Comparison of ENCODE assay signal across 11 mouse cellular contexts in the genomic region with DNA sequence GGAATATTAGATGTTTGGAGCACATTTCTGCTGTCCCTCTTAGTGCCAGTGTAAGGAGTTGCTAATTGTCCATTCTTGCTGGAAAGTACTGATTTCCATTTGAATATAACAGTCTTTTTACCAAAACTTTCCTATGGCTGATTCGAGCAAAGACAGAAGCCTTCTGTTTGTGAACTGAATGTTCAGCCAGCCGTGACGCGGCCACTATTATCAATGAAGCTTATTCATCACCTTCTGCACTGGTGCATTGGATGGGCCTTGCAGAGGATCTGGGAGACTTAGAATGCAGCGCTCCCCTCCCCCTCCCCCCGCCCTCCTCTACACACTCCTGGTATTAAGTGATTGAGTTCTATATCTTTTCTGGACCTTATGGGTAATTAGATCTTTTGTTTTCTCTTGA. TPM values are rescaled to one million over a fixed set of nuclear protein-coding genes. Genes with fewer than 3 reads are reported as not detected.
DNase-seq lines count a peak whose midpoint lies in the region; ATAC-seq and TF ChIP-seq lines count a peak whose summit lies in the region.
"Had no signal": no experiment of that assay in that cellular context is flagged by ENCODE, and none has a peak within 500 bp of the region (broad histone marks: within the 10 kb centered on the region; RNA-seq: fewer than 3 reads in every experiment).

No protein-coding gene starts in this region.

- no peak overlapping the region for H3K9ac ChIP-seq in kidney, embryonic 16.5 days (replicated peaks; ENCODE audit: low read length)
- no peak overlapping the region for H3K9ac ChIP-seq in hindbrain, embryonic 14.5 days
- H3K9ac ChIP-seq in heart, adult 2 months (ENCODE audit: low read depth, low read length), result no peak overlapping the region
- no peak overlapping the region for H3K9ac ChIP-seq in intestine, postnatal 0 days (ENCODE audit: low read depth, low read length)
- H3K9ac ChIP-seq: liver, embryonic 15.5 days had no signal

- WGBS in kidney, adult 2 months, result 56% methylated on average over 6 of the region's 6 CpGs
- 76% methylated on average over 6 of the region's 6 CpGs for WGBS in kidney, embryonic 16.5 days
- WGBS in hindbrain, embryonic 14.5 days, result 14% methylated on average over 6 of the region's 6 CpGs
- 33% methylated on average over 6 of the region's 6 CpGs for WGBS in midbrain, embryonic 10.5 days
- 63% methylated on average over 6 of the region's 6 CpGs for WGBS in heart, adult 2 months
- 75% methylated on average over 6 of the region's 6 CpGs for WGBS in intestine, postnatal 0 days

- no peak for TF ChIP-seq POLR2A in kidney, adult 2 months (IDR thresholded peaks at IDR 0.05; ENCODE audit: low read depth, low read length)
- no peak for TF ChIP-seq POLR2A in heart, adult 2 months (IDR thresholded peaks at IDR 0.05; ENCODE audit: insufficient read depth, low read depth, low read length)

- no peak overlapping the region for H3K4me2 ChIP-seq in kidney, embryonic 16.5 days (replicated peaks; ENCODE audit: low read depth, low read length)
- H3K4me2 ChIP-seq in hindbrain, embryonic 14.5 days (replicated peaks), result no peak overlapping the region
- no peak overlapping the region for H3K4me2 ChIP-seq in intestine, postnatal 0 days (replicated peaks; ENCODE audit: low read depth)
- H3K4me2 ChIP-seq: liver, embryonic 15.5 days had no signal

- no peak overlapping the region for H3K4me3 ChIP-seq in kidney, adult 2 months (ENCODE audit: insufficient read depth, low read depth, low read length)
- H3K4me3 ChIP-seq in kidney, embryonic 16.5 days (ENCODE audit: low read length), result no peak overlapping the region
- no peak overlapping the region for H3K4me3 ChIP-seq in hindbrain, embryonic 14.5 days (replicated peaks; ENCODE audit: low read length)
- no peak overlapping the region for H3K4me3 ChIP-seq in midbrain, embryonic 10.5 days
- no peak overlapping the region for H3K4me3 ChIP-seq in heart, adult 2 months
- H3K4me3 ChIP-seq in intestine, postnatal 0 days (ENCODE audit: low read depth, low read length), result no peak overlapping the region
- H3K4me3 ChIP-seq in gastrocnemius, adult 2 months, result no peak overlapping the region
- H3K4me3 ChIP-seq: liver, embryonic 15.5 days had no signal

- TF ChIP-seq EP300 in heart, adult 2 months (IDR thresholded peaks at IDR 0.05; ENCODE audit: insufficient read depth, low read depth, low read length), result no peak

- intact Hi-C loops in heart, adult 2 months (cut with DNase I), result no loop called here
- intact Hi-C loops in gastrocnemius, adult 2 months (cut with DNase I), result no loop called here

- H3K4me1 ChIP-seq in kidney, adult 2 months (ENCODE audit: control insufficient read depth, insufficient read depth, low read length), result peaks cover 18% of the 10 kb centered on the region; the same call in 1 of the 2 replicates
- peaks cover 4% of the 10 kb centered on the region; the same call in 1 of the 2 replicates for H3K4me1 ChIP-seq in kidney, embryonic 16.5 days (ENCODE audit: insufficient read depth, low read length)
- peaks cover 16% of the 10 kb centered on the region; the same call in 1 of the 2 replicates for H3K4me1 ChIP-seq in hindbrain, embryonic 14.5 days (replicated peaks; ENCODE audit: control insufficient read depth, insufficient read depth, low read length)
- H3K4me1 ChIP-seq in midbrain, embryonic 10.5 days, result peaks cover 58% of the 10 kb centered on the region
- H3K4me1 ChIP-seq in heart, adult 2 months (ENCODE audit: control insufficient read depth, insufficient read depth, low read length), result no peaks in the 10 kb centered on the region
- no peaks in the 10 kb centered on the region for H3K4me1 ChIP-seq in intestine, postnatal 0 days (replicated peaks; ENCODE audit: control insufficient read depth, insufficient read depth, low read length)
- H3K4me1 ChIP-seq: liver, embryonic 15.5 days had no signal

- no peak for ATAC-seq in kidney, embryonic 16.5 days (ENCODE audit: low FRiP score, low TSS enrichment)
- ATAC-seq in hindbrain, embryonic 14.5 days (ENCODE audit: low FRiP score), result peak; percentile 79
- ATAC-seq in intestine, postnatal 0 days, result no peak
- ATAC-seq: activated CD4-positive, CD25-positive, alpha-beta regulatory T cell, adult 4 months; inflammation-experienced regulatory T-cells, adult 6 months had no signal

- no peaks in the 10 kb centered on the region for H3K27me3 ChIP-seq in kidney, adult 2 months (replicated peaks; ENCODE audit: control insufficient read depth, insufficient read depth, low read length)
- no peaks in the 10 kb centered on the region for H3K27me3 ChIP-seq in kidney, embryonic 16.5 days (ENCODE audit: insufficient read depth, low read length)
- no peaks in the 10 kb centered on the region for H3K27me3 ChIP-seq in hindbrain, embryonic 14.5 days (ENCODE audit: control insufficient read depth, insufficient read depth, low read length)
- H3K27me3 ChIP-seq in midbrain, embryonic 10.5 days (ENCODE audit: low read depth, poor library complexity, severe bottlenecking), result no peaks in the 10 kb centered on the region
- H3K27me3 ChIP-seq in heart, adult 2 months (ENCODE audit: control insufficient read depth, insufficient read depth, low read length), result no peaks in the 10 kb centered on the region
- no peaks in the 10 kb centered on the region for H3K27me3 ChIP-seq in intestine, postnatal 0 days (replicated peaks; ENCODE audit: control insufficient read depth, insufficient read depth, low read length)
- H3K27me3 ChIP-seq: liver, embryonic 15.5 days had no signal

- DNase-seq in kidney, adult 2 months, result peak; percentile 43
- no peak for DNase-seq in hindbrain, embryonic 14.5 days (ENCODE audit: low spot score)
- DNase-seq in midbrain, embryonic 10.5 days (ENCODE audit: low spot score), result peak; percentile 55
- peak; percentile 53 for DNase-seq in right cerebral cortex, postnatal 4 days
- no peak for DNase-seq in heart, adult 2 months
- no peak for DNase-seq in gastrocnemius, adult 2 months

- no peak overlapping the region for H3K27ac ChIP-seq in kidney, adult 2 months (ENCODE audit: insufficient read depth, low read depth, low read length)
- no peak overlapping the region for H3K27ac ChIP-seq in kidney, embryonic 16.5 days (ENCODE audit: low read length)
- H3K27ac ChIP-seq in hindbrain, embryonic 14.5 days, result peak overlapping the region; percentile 71
- peak overlapping the region; percentile 73 for H3K27ac ChIP-seq in midbrain, embryonic 10.5 days (replicated peaks)
- no peak overlapping the region for H3K27ac ChIP-seq in heart, adult 2 months
- H3K27ac ChIP-seq in intestine, postnatal 0 days (ENCODE audit: low read depth, low read length), result no peak overlapping the region
- H3K27ac ChIP-seq in gastrocnemius, adult 2 months, result no peak overlapping the region
- H3K27ac ChIP-seq: liver, embryonic 15.5 days had no signal

- 0 out of 2 replicates have a peak, but pooled peaks cover 3% of the 10 kb centered on the region for H3K9me3 ChIP-seq in kidney, embryonic 16.5 days (ENCODE audit: low read length)
- peaks cover 4% of the 10 kb centered on the region; the same call in 1 of the 2 replicates for H3K9me3 ChIP-seq in hindbrain, embryonic 14.5 days (ENCODE audit: control insufficient read depth, low read length)
- H3K9me3 ChIP-seq in midbrain, embryonic 10.5 days (replicated peaks), result no peaks in the 10 kb centered on the region; the same call in 1 of the 2 replicates
- no peaks in the 10 kb centered on the region for H3K9me3 ChIP-seq in intestine, postnatal 0 days (ENCODE audit: control insufficient read depth)
- H3K9me3 ChIP-seq: liver, embryonic 15.5 days had no signal

- H3K36me3 ChIP-seq in kidney, adult 2 months (ENCODE audit: control insufficient read depth, insufficient read depth, low read length), result no peaks in the 10 kb centered on the region
- no peaks in the 10 kb centered on the region for H3K36me3 ChIP-seq in kidney, embryonic 16.5 days (ENCODE audit: insufficient read depth, low read length)
- H3K36me3 ChIP-seq in hindbrain, embryonic 14.5 days (replicated peaks; ENCODE audit: control insufficient read depth, insufficient read depth), result no peaks in the 10 kb centered on the region
- no peaks in the 10 kb centered on the region for H3K36me3 ChIP-seq in midbrain, embryonic 10.5 days
- no peaks in the 10 kb centered on the region for H3K36me3 ChIP-seq in heart, adult 2 months (ENCODE audit: control insufficient read depth, insufficient read depth, low read length)
- H3K36me3 ChIP-seq in intestine, postnatal 0 days (ENCODE audit: control insufficient read depth, insufficient read depth), result no peaks in the 10 kb centered on the region
- H3K36me3 ChIP-seq: liver, embryonic 15.5 days had no signal

- no peak for TF ChIP-seq CTCF in kidney, adult 2 months (conservative IDR thresholded peaks at IDR 0.05; ENCODE audit: insufficient read depth, insufficient read length, low read depth, low read length)
- no peak for TF ChIP-seq CTCF in heart, adult 2 months (IDR thresholded peaks at IDR 0.05)
- no peak for TF ChIP-seq CTCF in intestine, postnatal 0 days (IDR thresholded peaks at IDR 0.05; ENCODE audit: low read depth)
- TF ChIP-seq CTCF in gastrocnemius, adult 2 months (IDR thresholded peaks at IDR 0.05), result no peak

- no peaks in the 10 kb centered on the region for H3K79me2 ChIP-seq in heart, adult 2 months (replicated peaks; ENCODE audit: control insufficient read depth, insufficient read depth, low read length)

RNA-seq across cellular contexts. Expression of gene Igsf11, which starts 48.8 kb away (rescaled TPM):
- 67.6 and 79.1 TPM in 2 replicates for polyA plus RNA-seq in kidney, adult 2 months (2012; rRNA removed)
- 2.6 and 2.9 TPM in 2 replicates for polyA plus RNA-seq in kidney, embryonic 16.5 days (2015; fragmentation: Nextera tagmentation; extraction: Ambion mirVana)
- 3.5 and 4.5 TPM in 2 replicates for polyA plus RNA-seq in hindbrain, embryonic 14.5 days (2014; fragmentation: Nextera tagmentation; extraction: Ambion mirVana)
- 1.5 and 2.1 TPM in 2 replicates for polyA plus RNA-seq in midbrain, embryonic 10.5 days (2016; fragmentation: Nextera tagmentation; extraction: Ambion mirVana)
- under 1 TPM; 0.48 to 0.76 TPM for total RNA-seq in heart, adult 2 months (2021)
- polyA plus RNA-seq in heart, adult 2 months (2012; rRNA removed), result 0.50 and 1.0 TPM in 2 replicates
- 1.2 and 1.6 TPM in 2 replicates for polyA plus RNA-seq in intestine, postnatal 0 days (2015; fragmentation: Nextera tagmentation; extraction: Ambion mirVana)
- total RNA-seq in gastrocnemius, adult 2 months (2021), result under 1 TPM; 0.17 to 0.18 TPM
- polyA plus RNA-seq: inflammation-experienced regulatory T-cells, adult 6 months had no signal

Comparison
In these comparisons a context has a peak if more than half of its experiments do, and no peak if none do; other contexts are left out.
1. RNA of gene Igsf11, which starts 48.8 kb away (polyA plus RNA-seq): 67.6 to 79.1 TPM in kidney, adult 2 months; 3.5 to 4.5 TPM in hindbrain, embryonic 14.5 days, 2.6 to 2.9 TPM in kidney, embryonic 16.5 days, 1.2 to 1.6 TPM in intestine, postnatal 0 days, 1.5 to 2.1 TPM in midbrain, embryonic 10.5 days and 0.50 to 1.0 TPM in heart, adult 2 months; every median in the first group is over 10 times any median in the second.
2. DNase-seq: peak in kidney, adult 2 months (single experiment), midbrain, embryonic 10.5 days (single experiment) and right cerebral cortex, postnatal 4 days (single experiment); none in hindbrain, embryonic 14.5 days (single experiment), heart, adult 2 months (0 of 2) and gastrocnemius, adult 2 months (single experiment).
3. H3K27ac ChIP-seq: peak in hindbrain, embryonic 14.5 days (single experiment) and midbrain, embryonic 10.5 days (single experiment); none in kidney, adult 2 months (single experiment), kidney, embryonic 16.5 days (single experiment), heart, adult 2 months (single experiment), intestine, postnatal 0 days (single experiment) and gastrocnemius, adult 2 months (single experiment).